Mouse (Mus musculus): ENCODE results near the gene Sptlc3.

DNA sequence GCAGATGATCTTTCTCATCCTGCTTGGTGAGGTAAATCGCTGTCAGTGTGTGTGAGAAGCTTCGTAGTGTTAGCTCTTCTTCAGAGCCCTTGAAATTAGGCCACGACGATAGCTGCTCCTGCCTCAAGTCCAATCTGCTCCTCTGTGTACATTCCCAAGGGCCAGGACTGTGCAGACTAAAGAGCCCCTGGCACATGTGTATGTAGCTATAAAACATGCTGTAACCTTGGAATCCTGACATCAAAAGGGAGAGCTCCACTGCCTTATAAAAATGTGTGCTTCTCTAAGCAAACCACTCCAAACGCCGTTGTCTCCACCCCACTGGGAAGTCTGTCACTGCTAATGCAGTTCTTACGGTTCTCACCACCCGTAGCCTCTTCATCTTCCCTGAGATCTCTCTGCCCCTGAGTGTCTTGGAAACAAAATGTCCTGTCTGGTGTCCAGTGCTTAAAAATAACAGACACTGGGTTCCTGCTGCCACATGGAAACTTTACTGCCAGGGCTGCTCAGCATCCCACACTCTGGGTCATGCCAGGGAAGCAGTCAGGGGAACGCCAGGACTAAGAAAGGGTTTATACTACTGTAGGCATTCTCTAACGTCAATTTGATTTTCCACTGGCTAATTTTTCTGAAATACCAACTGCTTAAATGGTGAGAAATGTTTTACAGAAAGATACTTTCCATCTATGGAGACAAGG is 118.8 kb downstream of the Sptlc3 start:
- no peak for TF ChIP-seq EP300 (IDR thresholded peaks at IDR 0.05)
- TF ChIP-seq CTCF (IDR thresholded peaks at IDR 0.05), result no peak

All from lung, postnatal 0 days (tissue).